Mouse (Mus musculus) left cerebral cortex, adult 8-10 months (tissue): ENCODE measurements around the gene H2-M10.1. TPM values are rescaled to one million over a fixed set of nuclear protein-coding genes. Genes with fewer than 3 reads are reported as not detected.
"Not testable (repeated sequence)": the region's sequence is repeated elsewhere in the genome, so short reads cannot be mapped to it uniquely, and the experiment has no call there.

ENCODE experiments used
- DNase-seq, 2 experiments: peaks; one replicate each; pipeline ENCODE4 v3.0.0; 2022; ENCODE audit warnings: low spot score in 2 of 2
- total RNA-seq, 4 experiments: library from RNA; stranded (reverse); gene quantifications; 2 replicates each; pipeline ENCODE4 v1.2.4; 2022

H2-M10.1 gene
- total RNA-seq = not detected

DNA sequence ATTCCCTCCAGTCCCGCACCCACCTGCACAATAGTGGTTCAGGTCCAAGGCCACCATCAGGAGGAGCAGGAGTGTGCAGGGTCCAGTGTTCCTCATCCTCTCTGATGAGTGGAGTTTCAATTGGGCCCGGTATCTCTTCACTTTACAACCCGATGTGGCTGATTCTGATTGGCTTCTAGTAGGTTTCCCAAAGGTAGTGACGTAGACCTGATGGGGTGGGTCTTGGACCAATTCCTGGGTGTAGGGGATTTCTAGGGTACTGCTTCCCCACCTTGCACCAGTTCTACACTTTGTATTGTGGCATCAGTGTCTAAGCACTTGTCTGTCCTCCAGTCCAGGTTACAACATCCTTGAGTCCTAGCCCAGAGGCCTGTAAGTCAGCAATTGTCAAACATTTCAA, at the start of gene H2-M10.1:
TSS of gene H2-M10.1 (minus strand) at position 101 of the 400 bp plus-strand sequence.
- DNase-seq = no peak

- DNase-seq = not testable (repeated sequence)
These were observed 42.4 kb upstream of the H2-M10.1 start, which contains the start of gene H2-M10.3 for GRCm38 (mm10) chr17:36368317-36368716. Gene H2-M10.3 (minus strand): TSS chr17:36368417.

GRCm38 (mm10) chr17:36362404-36362803, 36.4 kb upstream of the H2-M10.1 start:
- not testable (repeated sequence) for DNase-seq

DNA sequence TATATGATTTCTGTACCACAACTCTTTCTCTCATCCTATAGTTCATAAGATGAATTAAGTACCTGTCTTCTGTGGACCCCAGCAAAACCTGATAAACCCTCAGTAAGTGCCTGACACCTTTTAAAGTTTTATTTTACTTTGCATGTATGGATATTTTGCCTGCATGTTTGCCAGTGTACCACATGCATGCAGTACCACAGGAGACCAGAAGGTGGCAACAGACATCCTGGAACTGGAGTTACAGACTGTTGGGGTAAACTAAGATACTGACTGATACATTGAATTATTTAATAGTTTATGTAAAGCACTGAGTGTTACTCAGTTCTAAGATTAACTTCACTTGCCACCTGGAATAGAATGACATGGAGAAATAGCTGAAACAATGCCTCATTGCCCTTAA, 31.6 kb upstream of the H2-M10.1 start:
- peak in 1 of 2 experiments; percentile 13 for DNase-seq

GRCm38 (mm10) chr17:36355763-36356162, 29.8 kb upstream of the H2-M10.1 start:
- DNase-seq = no peak

GRCm38 (mm10) chr17:36355343-36355742, 29.4 kb upstream of the H2-M10.1 start:
- peak; percentile 22 to 67 for DNase-seq

GRCm38 (mm10) chr17:36315689-36316253, 10.2 kb downstream of the H2-M10.1 start:
- no peak for DNase-seq

DNA sequence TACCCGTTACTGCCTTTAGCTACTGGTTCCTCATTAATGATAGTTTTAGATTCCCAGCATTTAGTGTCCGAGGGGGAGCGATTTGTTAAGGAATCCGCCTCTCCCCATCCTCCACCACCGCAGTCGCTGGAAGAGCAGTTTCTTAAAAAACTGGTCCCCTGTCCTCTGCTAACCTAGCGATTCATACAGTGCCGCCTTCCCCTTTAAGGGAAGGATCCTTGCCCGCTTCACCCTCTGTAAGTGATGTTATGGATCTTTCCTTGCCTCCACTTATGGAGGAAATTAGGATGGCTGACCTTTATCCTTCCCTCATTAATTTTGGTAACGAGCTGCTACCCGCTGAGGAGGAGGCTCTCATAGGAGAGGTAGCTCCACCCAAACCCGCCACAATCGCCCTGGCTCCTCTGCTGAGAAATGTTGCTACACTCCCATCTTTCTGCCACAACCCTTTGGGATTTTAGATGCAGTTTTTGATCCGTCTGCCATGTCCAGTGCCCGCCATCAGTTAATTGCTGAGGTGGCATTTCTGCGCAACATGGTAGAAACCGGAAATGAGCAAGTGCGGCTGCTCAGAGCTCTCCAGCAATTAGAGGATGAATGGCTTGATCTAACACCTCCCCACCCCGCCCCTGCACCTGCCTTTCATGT, 10.8 kb downstream of the H2-M10.1 start:
- DNase-seq = peak; percentile 69 to 80

DNA sequence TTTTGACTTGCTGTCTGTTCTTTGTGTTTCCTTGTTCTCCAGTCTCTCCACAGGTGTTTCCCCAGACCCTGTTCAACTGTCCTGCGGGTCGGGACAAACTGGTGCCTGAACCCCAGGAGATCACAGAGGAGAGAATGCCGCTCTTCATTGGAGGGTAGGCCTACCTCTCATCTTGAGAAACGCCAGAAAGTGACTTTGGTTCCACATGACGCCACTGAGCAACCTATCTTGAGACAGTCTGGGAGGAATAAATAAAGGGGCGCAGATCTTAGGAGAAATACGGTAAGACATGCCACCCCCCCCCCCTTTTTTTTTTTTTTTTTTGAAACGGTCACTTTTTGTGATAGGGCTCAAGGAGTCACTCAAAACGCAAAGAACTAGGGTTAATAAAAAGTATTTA, 11.4 kb downstream of the H2-M10.1 start:
- peak in 1 of 2 experiments; percentile 8 for DNase-seq

DNA sequence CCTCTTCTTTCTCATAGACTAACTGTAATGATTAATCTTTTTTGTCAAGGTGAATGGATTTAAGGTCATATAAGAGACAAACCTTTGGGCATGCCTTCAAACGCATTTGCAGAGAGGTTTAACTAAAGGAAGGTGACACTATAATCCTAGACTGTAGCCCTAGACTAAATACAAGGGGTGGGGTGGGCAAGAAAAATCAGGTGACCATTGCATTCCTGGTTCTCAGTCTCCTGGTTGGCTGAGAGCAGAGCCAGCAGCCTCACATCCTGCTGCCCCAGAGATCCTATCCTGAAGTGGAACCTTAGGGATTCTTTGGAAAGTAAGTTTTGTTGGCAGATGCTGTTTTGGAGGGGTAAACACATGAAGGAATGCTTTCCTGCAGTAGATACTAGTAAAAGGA, 16.7 kb downstream of the H2-M10.1 start:
- DNase-seq = no peak

DNA sequence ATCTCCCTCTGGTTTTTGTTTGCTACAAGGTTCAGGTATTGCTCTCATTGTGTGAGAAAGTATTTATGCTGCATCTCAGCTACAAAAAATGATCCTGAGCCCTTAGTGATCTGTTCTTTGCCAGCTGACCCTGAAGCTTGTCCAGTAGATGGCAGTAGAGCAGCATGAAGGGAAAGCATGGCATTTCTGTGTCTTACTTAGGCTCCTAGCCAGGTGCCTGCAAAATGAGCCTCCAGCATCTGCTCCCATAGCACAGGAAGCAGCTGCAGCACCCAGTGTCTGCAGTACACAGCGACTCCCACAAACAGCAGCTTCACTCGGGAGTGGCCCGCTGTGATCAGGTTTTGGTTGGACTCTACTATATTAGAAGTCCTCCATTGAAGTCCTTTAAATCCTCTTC, 17.1 kb downstream of the H2-M10.1 start:
- peak; percentile 24 to 61 for DNase-seq

DNA sequence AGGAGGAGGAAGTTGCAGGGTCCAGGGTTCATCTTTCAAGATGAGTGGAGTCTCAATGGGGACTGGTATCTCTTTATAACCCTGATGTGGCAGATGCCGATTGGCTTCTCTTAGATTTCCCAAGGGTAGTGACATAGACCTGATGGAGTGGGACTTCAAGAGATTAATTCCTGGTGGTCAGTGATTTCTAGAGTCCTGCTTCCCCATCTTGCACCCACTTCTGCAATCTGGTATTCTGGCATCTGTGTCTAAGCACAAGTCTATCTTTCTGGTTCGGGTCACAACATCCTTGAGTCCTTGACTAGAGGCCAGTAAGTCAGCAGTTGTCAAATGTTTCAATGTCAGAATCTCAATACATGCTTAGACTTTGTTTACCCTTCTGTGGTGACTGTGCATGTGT, 39.6 kb downstream of the H2-M10.1 start, which contains the start of gene H2-M10.2:
TSS of gene H2-M10.2 (minus strand) at position 101 of the 400 bp plus-strand sequence.
- no peak for DNase-seq

GRCm38 (mm10) chr17:36281521-36282245, 44.3 kb downstream of the H2-M10.1 start:
- no peak for DNase-seq

GRCm38 (mm10) chr17:36274776-36275175, 51.2 kb downstream of the H2-M10.1 start:
- no peak for DNase-seq

- DNase-seq = no peak
These were observed 52.2 kb downstream of the H2-M10.1 start for GRCm38 (mm10) chr17:36273796-36274195.

Other genes with a start within 250 kb of the H2-M10.1 start
- gene Gm19684, start 204.5 kb downstream of the H2-M10.1 start, total RNA-seq = under 1 TPM in 2 of 4 experiments, not detected in 2; 0.23 to 0.52 TPM
- gene Gm7030, start 196.7 kb downstream of the H2-M10.1 start, total RNA-seq = under 1 TPM in 1 of 4 experiments, not detected in 3; 0.43 TPM
- gene Gm8909, start 157.6 kb downstream of the H2-M10.1 start, total RNA-seq = not detected
- gene H2-T3, start 135.9 kb downstream of the H2-M10.1 start, total RNA-seq = not detected
- 10 to 100 TPM; 34.6 to 47.5 (median 38.3) TPM for gene Rpp21, start 68.1 kb downstream of the H2-M10.1 start, total RNA-seq
- 10 to 100 TPM; 20.6 to 24.7 (median 23.3) TPM for gene Trim39, start 53.9 kb downstream of the H2-M10.1 start, total RNA-seq
- gene H2-M10.2, start 39.7 kb downstream of the H2-M10.1 start, total RNA-seq = not detected
- gene H2-M10.3, start 42.3 kb upstream of the H2-M10.1 start, total RNA-seq = not detected
- gene H2-M10.4, start 136.2 kb upstream of the H2-M10.1 start, total RNA-seq = not detected
- gene H2-M11, start 220.9 kb upstream of the H2-M10.1 start, total RNA-seq = not detected